Mouse (Mus musculus): ENCODE measurements around the gene Vwc2l.
A peak's percentile ranks its signal among the peaks of the same experiment; 100 is the strongest.

Gene Vwc2l

DNA sequence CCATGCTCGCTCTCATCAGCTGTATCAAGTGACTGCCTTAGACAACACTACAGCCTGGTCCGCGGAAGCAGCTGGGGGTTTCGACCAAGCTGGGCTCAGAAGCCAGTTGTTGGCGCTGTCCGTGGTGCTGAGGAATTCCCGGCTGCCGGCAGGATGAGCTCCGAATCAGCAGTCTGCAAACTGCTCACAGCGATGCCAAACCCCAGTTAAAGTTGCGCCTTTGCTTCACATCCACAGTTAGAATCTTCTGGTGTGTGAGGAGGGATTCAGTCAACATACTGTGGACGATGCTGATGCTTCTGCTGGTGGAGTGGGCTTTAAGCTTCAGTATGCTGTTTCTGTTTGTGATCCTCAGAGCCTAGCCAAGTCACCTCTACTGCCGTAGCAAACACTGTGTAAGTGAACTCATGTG is at the start of gene Vwc2l:
TSS of gene Vwc2l (plus strand) at position 61 of the 412 bp plus-strand sequence.
- peak; percentile 14 for DNase-seq (ENCODE audit: low read depth)

DNA sequence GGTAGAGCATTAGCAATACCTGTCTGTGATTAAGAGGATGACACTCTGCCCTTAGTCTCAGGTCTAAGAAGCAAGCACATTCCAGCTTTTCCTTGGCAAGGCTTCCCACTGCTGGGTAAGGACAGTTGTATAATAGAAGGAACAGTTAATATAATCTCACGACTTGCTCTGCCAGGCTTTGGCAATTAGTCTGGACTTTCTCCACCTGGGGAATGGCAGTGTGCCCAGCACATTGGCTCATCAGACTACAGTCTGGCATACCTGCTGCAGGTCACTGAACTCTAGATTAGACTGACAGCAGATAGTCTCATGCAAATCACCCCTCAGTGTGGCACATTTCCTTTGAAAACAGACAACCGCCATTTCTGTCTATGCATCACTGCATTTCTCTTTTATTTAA is 33.0 kb upstream of the Vwc2l start:
- DNase-seq (ENCODE audit: low read depth) = no peak

DNA sequence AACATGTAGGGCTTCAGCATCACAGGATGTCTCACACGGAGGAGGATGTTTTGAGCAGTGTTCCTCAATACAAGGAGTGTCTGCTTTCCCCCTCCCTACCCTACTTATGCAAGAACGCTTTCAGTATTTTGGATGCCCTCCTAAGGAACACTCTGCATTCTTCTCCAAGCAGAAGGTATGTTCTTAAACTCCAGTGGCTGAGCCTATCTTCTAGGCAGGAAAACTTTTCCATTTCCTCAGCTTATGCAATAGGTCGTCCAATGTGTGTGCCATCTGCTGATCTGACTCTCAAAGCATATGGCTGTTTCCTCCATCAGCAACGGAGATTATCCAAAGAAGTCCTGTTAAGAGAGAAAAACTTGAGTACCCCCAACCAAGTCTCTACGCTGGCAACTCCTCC is 25.2 kb upstream of the Vwc2l start:
- no peak for DNase-seq (ENCODE audit: low read depth)

DNA sequence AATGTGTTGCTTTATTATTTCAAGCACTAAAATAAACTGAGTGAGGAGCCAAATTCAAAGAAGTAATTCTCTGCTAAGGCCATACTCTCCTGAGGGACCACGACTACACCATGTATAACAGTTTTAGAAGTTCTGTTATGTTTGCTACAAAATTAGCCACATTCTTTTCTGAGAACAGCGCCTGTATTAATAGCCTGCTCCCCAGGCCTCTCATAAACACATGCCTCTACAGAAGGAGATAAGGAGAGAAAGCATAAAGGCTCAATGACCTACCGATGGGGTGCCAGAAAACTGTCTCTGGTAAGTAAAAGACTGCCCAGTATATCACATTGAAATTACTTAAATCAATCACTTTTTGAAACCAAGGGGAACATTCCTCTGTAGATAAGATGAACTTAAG is 21.6 kb upstream of the Vwc2l start:
- DNase-seq (ENCODE audit: low read depth) = no peak

DNA sequence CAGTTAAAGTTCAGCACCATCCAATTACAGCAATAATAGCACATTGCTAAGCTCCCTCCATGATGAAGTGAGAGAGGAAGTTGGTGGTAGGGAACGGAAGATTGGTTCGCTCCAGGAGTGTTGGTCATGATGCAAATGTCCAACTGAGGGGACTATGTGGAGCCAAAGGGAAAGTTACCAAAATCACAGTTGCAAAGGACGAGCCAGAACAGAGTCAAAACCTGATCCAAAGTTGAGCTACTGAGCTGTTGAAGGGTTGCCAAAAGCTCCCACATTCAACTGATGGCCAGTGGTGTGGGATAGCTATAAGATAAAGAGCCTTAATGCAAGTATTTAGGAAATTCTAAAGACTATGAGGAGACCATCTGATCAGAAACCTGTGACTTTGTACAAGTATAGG is 19.7 kb upstream of the Vwc2l start:
- DNase-seq (ENCODE audit: low read depth) = no peak

DNA sequence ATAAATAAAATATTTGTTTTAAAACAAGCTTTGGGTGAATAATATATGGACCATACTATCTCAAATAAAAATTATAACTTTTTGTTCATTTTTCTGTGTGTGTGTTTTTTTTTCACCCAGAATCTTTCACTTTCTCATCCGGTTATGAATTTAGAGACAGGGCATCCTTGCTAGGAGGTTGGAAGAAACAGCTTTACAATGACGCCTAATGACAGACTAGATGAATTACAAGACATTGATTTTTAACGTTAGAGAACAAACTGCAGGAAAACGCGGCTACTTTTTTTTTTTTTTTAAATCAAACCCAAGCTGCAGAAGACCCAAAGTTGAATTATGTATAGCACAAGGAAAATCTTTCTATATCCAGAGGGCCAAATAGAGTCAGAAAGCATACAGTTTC is 470 bp upstream of the Vwc2l start:
- DNase-seq (ENCODE audit: low read depth) = no peak

DNA sequence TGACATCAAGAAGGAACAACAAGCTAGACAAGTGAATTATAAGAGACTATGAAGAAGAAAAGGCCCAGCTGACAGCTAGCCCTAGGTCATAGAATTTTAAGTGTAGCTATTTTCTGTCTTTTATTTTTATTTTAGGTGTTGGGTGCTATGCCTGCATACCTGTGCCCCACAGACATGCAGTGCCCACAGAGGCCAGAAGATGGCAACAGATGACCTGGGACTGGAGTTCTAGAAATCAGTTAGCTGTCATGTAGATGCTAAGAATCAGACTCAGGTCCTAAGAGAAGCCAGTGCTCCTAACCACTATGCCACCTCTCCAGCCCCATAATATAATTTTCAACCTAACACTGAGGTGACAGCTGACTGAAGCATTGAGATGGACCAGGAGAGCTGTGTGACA is 61.6 kb downstream of the Vwc2l start:
- DNase-seq (ENCODE audit: low read depth) = no peak

DNA sequence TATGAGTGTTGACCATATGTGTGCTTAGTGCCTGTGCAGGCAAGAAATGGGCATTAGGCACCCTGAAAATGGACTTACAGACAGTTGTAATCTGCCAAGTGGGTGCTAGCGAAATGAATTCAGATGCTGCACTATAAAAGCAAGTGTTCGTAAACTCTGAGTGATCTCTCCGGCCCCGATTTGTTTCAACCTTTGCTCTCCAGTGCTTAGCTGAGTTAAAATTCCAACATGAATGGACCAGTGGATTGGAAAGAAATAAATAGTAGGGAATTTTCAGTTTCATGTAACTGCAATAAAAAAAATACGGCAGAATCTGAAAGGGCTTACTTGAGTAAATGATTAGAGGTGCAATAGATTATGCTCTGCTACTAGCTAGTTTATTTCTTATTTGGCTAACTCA is 66.1 kb downstream of the Vwc2l start:
- DNase-seq (ENCODE audit: low read depth) = no peak

DNA sequence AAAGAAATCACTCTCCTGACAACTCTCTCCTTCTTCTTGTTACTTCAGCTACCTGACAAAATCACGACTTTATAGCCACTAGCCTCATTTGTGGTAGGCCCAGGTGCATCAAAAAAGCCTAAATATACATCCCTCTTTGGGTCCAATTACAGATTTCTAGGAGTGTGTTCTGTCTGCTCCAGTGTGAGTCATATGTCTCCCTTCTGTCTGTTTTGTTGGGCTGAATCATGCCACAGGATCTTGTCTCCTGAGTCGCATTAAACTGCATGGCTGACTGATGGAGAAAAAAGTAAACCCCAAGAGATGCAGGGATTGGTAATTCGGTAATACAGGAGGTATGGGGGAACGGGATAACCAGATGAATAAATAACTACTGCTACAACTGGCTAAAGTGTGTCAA is 69.6 kb downstream of the Vwc2l start:
- peak; percentile 2 for DNase-seq (ENCODE audit: low read depth)

DNA sequence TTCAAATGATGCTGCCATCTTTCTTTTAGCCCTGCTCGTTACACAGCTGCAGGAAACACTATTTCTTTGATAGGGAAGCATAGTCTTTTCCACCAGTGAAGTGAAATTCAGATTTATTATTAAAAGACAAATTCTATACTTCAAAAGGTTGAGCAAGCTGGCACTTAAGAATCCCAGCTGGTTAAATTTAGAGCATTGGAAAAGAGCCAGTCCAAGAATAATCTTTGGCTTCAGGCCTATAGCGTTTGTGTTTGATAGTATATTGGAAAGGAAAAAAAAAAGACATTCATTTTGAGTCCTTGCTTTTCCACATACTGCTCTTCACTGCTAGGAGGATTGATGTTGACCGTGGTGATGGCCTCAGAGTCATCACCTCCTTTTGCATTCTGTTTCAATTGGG is 77.9 kb downstream of the Vwc2l start:
- DNase-seq (ENCODE audit: low read depth) = no peak

DNA sequence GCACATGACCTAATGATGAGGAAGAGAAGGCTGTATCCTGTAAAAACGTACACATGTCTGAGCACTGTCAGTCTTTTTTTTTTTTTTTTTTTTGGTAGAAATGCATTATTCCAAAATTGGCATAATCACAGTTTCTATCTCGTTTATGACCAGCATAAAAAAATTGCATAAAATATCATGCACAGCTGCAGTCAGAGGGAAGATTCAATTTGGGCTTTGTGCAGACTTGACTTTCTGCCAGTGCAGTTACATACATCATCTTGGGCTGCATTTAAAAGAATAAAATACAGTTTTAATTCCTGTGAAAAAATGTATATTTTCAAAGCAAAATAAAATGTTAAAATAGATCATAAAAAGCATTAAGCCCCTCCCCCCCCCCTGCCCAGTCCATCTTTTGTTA is 97.6 kb downstream of the Vwc2l start:
- no peak for DNase-seq (ENCODE audit: low read depth)

DNA sequence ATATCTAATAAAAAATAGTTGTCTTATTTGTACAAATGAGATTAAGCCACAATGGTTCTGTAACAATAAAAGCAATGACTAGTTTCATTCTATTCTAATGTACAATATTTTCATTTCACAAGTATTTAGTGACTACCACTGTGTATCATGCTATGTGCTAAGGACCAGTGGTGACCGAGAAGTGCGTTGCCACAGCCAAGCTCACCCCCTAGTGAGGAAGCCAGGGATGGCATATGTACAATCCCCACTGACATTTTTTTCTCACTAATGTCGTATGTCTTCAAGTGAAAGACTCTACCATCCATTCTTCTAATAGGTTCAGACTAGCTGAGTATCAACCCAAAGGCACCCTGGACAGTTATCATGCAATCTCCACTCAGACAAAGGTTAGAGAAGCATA is 107.7 kb downstream of the Vwc2l start:
- DNase-seq (ENCODE audit: low read depth) = no peak

DNA sequence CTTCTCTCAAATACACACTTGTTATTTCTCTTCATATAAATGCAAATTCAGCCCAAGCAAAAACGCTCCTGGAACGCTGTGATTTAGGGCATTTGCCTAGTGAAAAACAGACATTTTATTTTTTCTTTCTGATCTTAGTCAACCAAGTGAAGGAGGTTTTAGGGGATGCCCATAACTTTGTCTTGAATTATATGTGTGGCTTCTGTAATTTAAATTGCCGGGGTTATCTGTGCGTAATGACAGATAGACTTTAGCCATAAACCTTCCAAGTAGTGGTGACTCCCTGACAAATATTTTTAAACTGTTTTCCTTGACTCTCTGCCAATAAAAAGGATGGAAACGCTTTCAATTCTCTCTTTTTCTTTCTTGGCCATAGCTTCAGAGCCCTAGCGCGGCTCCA is 116.7 kb downstream of the Vwc2l start:
- DNase-seq (ENCODE audit: low read depth) = no peak

DNA sequence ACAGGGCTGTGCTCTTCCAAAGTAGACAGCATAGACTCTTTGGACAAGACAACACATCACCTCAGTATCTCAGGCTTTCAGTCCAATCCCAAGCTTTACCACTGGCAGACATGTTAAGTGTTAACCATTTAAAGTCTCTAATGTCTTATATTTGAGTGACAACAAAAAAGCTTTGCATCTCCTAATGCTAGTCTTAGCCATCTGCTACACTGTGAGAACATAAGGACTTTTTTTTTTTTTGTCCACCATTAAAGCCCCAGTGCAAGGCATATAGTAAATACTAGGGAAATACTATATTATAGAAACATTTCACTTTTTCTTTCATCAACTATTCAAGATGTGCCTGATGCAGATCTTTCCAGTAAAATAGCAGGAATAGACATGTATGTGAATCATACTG is 119.8 kb downstream of the Vwc2l start:
- no peak for DNase-seq (ENCODE audit: low read depth)

DNA sequence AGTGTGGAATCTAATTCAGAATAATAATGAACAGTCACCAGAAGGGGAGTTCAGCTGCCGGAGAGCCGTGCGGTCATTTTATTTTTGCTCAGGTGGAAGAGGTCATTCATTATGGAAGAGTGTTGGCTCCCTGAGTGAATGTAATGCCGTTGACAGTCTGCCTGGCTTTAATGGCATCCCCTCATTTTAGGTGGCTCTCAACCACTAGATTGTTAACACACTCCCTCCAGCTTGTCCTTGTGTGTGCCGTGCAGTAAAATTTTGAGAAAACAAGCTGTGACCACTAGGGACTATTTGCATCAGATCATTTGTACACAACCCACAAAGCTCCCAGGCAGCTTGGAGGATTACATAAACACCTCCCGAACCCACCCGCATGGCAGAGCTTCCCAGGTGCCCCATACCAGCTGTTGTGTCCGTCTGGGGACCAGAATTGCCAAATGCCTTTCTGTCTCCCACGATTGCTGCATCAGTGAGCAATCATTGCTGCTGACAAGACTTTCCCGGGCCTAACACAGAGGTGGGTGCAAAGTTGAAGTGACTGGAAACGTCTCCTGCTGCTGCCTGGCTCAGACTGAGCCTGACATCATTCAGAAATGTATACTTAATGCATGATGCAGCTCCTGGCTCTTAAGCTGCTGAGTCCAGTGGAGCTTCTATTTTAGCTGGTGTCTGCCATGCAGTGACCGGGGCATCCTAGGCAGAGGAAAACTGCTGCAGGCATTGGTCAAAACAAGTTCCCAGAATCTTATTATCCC is 126.3 kb downstream of the Vwc2l start:
- no peak for DNase-seq (ENCODE audit: low read depth)

DNA sequence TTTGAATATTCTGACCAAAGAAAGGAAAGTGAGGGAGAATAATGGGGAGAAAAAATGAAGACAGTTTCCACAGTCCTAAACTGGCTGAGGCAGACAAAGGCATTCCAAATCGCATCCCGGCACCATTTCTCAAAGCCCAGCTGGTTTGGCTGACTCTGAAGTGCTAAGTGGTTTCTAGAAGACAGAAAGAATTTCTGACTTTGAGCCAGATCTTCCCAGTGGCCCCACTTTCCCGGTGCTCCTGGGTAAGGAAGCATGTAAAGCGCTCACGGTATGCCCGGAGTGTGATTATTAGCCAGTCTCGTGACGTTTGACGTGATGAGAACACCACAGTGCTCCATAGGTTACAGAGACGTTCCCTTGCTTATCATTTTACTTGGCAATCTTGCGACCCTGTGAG is 127.9 kb downstream of the Vwc2l start:
- DNase-seq (ENCODE audit: low read depth) = no peak

DNA sequence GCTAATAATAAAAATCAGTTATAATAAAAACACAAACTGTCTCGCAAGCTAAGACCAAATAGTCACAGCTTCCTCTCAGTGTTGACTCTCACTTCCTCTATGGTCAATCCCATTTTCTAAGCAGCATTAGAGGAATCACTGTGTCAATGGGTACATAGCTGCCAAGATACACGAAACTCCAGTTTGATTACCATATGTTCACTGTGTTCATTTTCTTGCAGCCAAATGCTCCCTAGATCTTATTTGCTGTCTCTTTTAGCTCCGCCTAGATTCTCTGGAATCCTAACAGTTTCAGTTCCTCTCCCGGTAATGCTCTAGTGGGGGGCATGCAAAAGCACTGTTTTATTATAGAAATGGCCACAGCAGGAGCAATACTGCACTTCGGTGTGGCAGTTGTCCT is 130.4 kb downstream of the Vwc2l start:
- no peak for DNase-seq (ENCODE audit: low read depth)

DNA sequence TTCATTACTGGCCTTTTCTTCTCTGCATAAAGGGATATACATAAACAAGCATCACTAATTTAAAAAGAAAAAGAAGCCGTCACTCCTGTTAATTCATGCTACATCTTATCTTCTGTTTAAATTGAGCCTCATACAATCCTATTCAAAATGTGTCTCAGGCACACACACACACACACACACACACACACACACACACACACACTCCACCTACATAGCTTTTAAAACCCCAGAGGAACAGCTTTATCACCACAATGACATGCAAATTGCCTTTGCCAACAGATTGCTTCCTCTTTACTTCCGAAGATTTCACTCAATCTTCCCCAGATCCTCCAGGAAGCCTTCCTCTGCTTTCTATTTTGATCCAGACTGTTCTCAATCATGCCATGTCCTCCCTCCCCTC is 136.2 kb downstream of the Vwc2l start:
- DNase-seq (ENCODE audit: low read depth) = no peak

DNA sequence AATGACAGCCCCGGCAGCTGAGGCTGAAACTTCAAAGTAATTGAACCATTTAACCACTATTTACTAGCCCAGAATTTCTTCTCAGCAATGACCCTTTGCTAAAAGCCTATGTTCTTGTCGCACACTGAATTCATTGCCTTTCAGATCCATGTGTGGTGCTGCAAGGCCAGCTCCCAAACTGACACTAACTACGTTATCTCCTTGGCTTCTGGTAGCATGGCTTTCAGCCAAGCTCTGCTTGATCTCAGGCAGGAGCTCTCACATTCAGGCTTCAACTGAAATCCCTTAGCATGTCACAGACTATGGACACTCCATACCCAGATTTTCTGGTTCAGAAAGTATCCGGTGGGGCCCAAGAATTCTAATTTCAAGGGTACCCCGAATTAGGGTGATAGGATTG is 140.6 kb downstream of the Vwc2l start:
- no peak for DNase-seq (ENCODE audit: low read depth)

DNA sequence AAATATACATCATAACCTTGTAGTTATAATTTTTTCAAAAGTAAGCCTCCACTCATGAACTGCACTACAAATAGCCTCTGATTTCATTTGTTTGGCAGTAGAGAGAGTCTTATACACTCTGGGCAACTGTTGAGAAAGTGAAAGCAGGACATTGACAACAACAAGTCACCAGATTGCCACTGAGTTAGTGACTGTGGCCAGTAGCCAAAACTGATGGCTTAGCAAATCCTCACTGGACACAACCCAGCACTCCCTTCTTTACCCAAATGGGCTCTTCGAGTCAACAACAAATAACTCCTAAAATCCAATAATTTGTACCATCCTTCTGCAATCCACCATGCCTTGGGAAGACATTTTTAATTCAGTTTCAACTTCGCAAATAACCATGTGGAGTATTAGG is 155.0 kb downstream of the Vwc2l start:
- no peak for DNase-seq (ENCODE audit: low read depth)

DNA sequence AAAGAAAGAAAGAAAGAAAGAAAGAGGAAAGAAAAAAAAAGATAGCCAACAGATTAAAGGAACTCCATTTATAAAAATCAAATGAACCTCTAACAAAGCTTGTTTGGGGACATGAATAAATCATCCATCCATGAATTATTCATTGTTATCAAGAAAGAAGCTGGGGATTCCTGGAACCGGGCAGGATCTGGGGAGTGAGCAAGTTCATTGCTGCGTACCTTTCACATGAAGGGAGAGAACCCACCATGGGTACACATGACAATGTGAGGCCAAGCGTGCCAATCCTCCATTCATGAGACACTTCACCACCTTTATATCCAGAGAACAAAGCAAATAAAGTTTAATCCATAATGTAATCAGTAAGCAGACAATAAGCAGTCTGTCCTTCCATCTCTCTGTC is 155.8 kb downstream of the Vwc2l start:
- no peak for DNase-seq (ENCODE audit: low read depth)

DNA sequence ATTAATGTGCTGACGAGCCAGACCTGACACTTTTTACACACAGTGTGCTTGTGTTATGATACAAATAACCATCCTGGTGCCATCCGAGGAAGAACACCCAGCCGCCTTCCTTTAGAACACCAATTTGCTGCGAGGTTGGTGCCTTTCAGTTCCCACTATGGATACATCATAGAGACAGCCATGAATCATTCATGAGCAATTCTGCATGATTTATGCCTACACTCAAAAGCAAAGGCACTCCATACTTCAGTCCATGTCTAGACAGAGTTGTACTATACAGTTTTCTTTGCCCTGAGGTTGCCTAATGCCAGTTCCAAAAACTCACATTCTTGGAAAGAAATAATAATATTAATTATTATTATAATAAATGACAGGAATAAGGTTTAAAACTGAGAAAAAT is 158.6 kb downstream of the Vwc2l start:
- DNase-seq (ENCODE audit: low read depth) = no peak

DNA sequence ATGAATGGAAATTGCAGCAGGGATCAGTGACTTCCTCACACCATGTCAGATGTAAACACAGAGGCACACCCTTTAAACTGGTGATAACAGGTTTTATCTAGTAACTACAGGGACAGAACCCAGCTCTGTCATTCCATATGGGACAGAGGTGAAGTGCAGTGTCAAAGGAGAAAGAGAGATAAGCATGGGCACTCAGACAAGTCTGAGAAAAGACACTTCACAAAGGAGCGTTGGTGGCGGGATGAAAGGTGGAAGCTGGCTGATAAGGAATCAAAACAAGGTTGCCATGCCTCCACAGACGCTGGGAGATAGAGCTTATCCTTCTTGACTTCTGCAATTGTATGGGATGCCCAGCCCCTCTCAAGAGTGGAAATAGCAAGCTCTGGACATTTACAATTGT is 176.8 kb downstream of the Vwc2l start:
- DNase-seq (ENCODE audit: low read depth) = no peak

DNA sequence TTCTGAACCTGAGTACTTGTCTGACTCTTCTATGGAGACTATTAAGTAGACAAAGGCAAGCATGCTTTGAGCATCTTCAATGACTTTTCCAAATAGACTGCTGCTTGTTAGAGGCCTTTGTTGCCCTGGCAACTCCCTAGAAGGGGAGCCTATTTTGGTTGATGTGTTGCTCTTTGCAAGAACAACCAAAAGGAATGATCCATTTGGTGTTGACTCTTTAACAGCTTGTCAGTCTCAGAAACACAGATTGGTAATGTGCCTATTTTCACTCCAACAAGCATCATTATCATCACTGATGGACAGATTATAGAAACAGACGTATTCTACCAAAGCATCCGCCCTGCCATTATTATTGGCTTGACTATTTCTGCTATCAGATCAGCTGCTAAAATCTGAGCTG is 181.9 kb downstream of the Vwc2l start:
- no peak for DNase-seq (ENCODE audit: low read depth)

DNA sequence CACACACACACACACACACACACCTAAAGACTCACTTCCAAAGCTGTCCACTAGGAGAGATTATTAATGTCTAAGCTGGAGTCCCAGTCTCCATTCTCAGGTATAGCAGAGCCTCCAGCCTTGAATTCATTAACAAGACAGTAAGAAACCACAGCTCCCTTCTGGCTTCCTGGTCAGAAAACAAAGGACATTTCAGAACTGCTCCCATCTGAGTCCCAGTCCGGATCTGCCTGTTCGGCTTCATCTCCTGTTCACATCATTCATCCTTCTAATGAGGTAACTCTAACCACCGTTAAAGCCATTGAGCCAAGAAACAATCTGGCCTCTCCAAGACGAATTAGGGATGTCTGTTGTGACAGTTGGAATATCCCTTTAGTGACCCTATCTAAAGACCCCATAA is 185.7 kb downstream of the Vwc2l start:
- no peak for DNase-seq (ENCODE audit: low read depth)
